Comparison of ENCODE assay signal across 15 mouse cellular contexts in the genomic region with DNA sequence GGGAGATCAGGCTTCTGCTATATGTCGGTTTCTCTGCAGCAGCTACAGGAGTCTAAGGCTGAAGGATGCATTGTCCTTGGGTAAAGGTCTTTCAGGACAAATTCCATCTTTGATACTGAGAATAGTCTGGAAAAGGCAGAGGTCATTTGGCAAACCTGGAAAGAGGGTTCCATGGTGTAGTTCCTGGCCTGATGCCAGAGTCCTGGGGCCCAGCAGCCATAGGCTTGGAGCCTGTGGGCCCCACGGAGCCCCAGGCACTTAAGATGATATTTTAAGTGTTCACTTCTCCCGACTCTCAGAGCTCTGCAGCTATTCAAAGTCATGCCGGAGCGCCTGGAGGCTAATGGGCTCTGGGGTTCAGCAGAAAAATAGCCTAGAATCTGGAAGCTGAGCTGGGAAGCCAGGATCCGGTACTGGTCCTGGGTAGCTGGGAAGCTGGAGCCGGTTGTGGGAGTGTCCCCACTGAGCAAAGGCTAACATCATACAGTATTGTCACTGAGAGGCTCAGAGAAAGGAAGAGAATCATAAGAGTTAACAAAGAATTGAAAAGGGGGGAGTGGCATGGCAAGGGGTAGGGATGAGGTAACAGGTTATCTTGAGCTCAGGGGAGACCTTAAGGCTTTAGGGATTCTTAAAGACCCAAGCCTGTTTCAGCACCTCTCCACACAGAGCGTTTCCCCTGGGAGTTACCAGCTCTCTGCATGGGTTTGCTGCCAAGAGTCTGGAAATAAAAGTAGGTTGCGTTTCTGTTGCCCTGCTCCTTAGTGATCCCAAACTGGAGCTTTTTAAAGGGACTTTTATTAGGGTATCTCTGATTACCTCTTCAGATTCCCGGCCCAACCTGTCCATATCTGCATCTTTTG.
DNase-seq lines count a peak whose midpoint lies in the region; ATAC-seq lines count a peak whose summit lies in the region.
"Had no signal": no experiment of that assay in that cellular context is flagged by ENCODE, and none has a peak within 500 bp of the region (broad histone marks: within the 10 kb centered on the region; RNA-seq: fewer than 3 reads in every experiment).

No protein-coding gene starts in this region.

- peak overlapping the region; percentile 59 for H3K9ac ChIP-seq in heart, embryonic 14.5 days (ENCODE audit: low read length)
- H3K9ac ChIP-seq: liver, embryonic 15.5 days; midbrain, embryonic 12.5 days had no signal

- peak; percentile 55; the same call in 1 of the 2 replicates for ATAC-seq in heart, embryonic 14.5 days (ENCODE audit: insufficient number of reproducible peaks, insufficient read depth, low FRiP score, low read depth)
- no peak for ATAC-seq in CD4-positive, CD25-positive, alpha-beta regulatory T cell, adult 4 months

- 29% methylated on average over 10 of the region's 10 CpGs for WGBS in heart, embryonic 14.5 days

- no peaks in the 10 kb centered on the region for H3K9me3 ChIP-seq in heart, embryonic 14.5 days (ENCODE audit: control insufficient read depth, low read length)
- H3K9me3 ChIP-seq: liver, embryonic 15.5 days; midbrain, embryonic 12.5 days had no signal

- peak overlapping the region; percentile 91 to 97 for H3K27ac ChIP-seq in heart, embryonic 14.5 days (replicated peaks in 1 of 2; ENCODE audit: control insufficient read depth in 1 of 2, insufficient read depth in 1 of 2, low read depth in 2 of 2, low read length in 2 of 2)
- H3K27ac ChIP-seq: liver, embryonic 15.5 days; midbrain, embryonic 12.5 days had no signal

- H3K4me2 ChIP-seq in heart, embryonic 14.5 days (ENCODE audit: low read length) = peak overlapping the region; percentile 52
- H3K4me2 ChIP-seq: liver, embryonic 15.5 days; midbrain, embryonic 12.5 days had no signal

- peaks cover 29 to 40% of the 10 kb centered on the region in 2 experiments for H3K4me1 ChIP-seq in heart, embryonic 14.5 days (ENCODE audit: control insufficient read depth in 2 of 2, insufficient read depth in 2 of 2, low read length in 2 of 2)
- H3K4me1 ChIP-seq: liver, embryonic 15.5 days had no signal

- no peak overlapping the region; a peak in 2 of 4 replicates for H3K4me3 ChIP-seq in heart, embryonic 14.5 days (ENCODE audit: control insufficient read depth in 1 of 2, insufficient read depth in 1 of 2, low read depth in 1 of 2, low read length in 2 of 2)
- H3K4me3 ChIP-seq: liver, embryonic 15.5 days; midbrain, embryonic 12.5 days had no signal

- H3K36me3 ChIP-seq in heart, embryonic 14.5 days (ENCODE audit: control insufficient read depth, insufficient read depth, low read length) = no peaks in the 10 kb centered on the region
- H3K36me3 ChIP-seq: liver, embryonic 15.5 days; midbrain, embryonic 12.5 days had no signal

- no peaks in the 10 kb centered on the region for H3K27me3 ChIP-seq in heart, embryonic 14.5 days (ENCODE audit: control insufficient read depth, insufficient read depth, low read length)
- H3K27me3 ChIP-seq: liver, embryonic 15.5 days; midbrain, embryonic 12.5 days had no signal

- peak; percentile 42 for DNase-seq in adrenal gland, postnatal 10 days
- no peak for DNase-seq in adrenal gland, adult 8-10 months
- DNase-seq in heart, adult 8-10 months (ENCODE audit: low spot score) = no peak
- DNase-seq in adipocyte (ENCODE audit: low spot score) = peak; percentile 68
- peak; percentile 39 to 53 for DNase-seq in kidney, adult 8-10 months
- DNase-seq in thymus, postnatal 10 days (ENCODE audit: low spot score in 2 of 2) = no peak
- DNase-seq: adrenal gland, adult 2 months; cerebellum, adult 9-11 months; layer of hippocampus, adult 9-11 months; lung, postnatal 36 days; thymus, postnatal 14 days had no signal

Comparison
In these comparisons a context has a peak if more than half of its experiments do, and no peak if none do; other contexts are left out.
1. DNase-seq: peak in adrenal gland, postnatal 10 days (single experiment), adipocyte (single experiment) and kidney, adult 8-10 months (2 of 2); none in adrenal gland, adult 8-10 months (single experiment), heart, adult 8-10 months (single experiment) and thymus, postnatal 10 days (0 of 2).